ENCODE assay signal across 21 mouse cellular contexts in genomic region chr4:125700331-125700730, GRCm38 (mm10).
A peak's percentile ranks its signal among the peaks of the same experiment; 100 is the strongest.
DNase-seq lines count a peak whose midpoint lies in the region; ATAC-seq and TF ChIP-seq lines count a peak whose summit lies in the region.
"Had no signal": no experiment of that assay in that cellular context is flagged by ENCODE, and none has a peak within 500 bp of the region (broad histone marks: within the 10 kb centered on the region; RNA-seq: fewer than 3 reads in every experiment).

No protein-coding gene starts in this region.

- no peak overlapping the region for H3K4me3 ChIP-seq in hindbrain, postnatal 0 days (ENCODE audit: low read length)
- H3K4me3 ChIP-seq in hindbrain, embryonic 10.5 days: no peak overlapping the region
- no peak overlapping the region for H3K4me3 ChIP-seq in midbrain, postnatal 0 days (ENCODE audit: low read depth, low read length)
- H3K4me3 ChIP-seq in midbrain, embryonic 10.5 days: no peak overlapping the region
- H3K4me3 ChIP-seq: embryonic facial prominence, embryonic 12.5 days; erythroblast, embryonic 14.5 days; heart, embryonic 12.5 days; hindbrain, embryonic 13.5 days; megakaryocyte, embryonic 14.5 days had no signal

- H3K27me3 ChIP-seq in hindbrain, postnatal 0 days (ENCODE audit: insufficient read depth, low read length): no peaks in the 10 kb centered on the region
- peaks cover 51% of the 10 kb centered on the region for H3K27me3 ChIP-seq in hindbrain, embryonic 10.5 days (ENCODE audit: insufficient read depth, poor library complexity, severe bottlenecking)
- no peaks in the 10 kb centered on the region for H3K27me3 ChIP-seq in midbrain, postnatal 0 days (ENCODE audit: insufficient read depth, low read length)
- H3K27me3 ChIP-seq in midbrain, embryonic 10.5 days (ENCODE audit: low read depth, poor library complexity, severe bottlenecking): peaks cover 77% of the 10 kb centered on the region

- H3K4me2 ChIP-seq in hindbrain, postnatal 0 days (ENCODE audit: low read depth, low read length): no peak overlapping the region
- no peak overlapping the region for H3K4me2 ChIP-seq in midbrain, postnatal 0 days (ENCODE audit: low read depth, low read length, poor library complexity, severe bottlenecking)
- H3K4me2 ChIP-seq: embryonic facial prominence, embryonic 12.5 days; heart, embryonic 12.5 days; hindbrain, embryonic 13.5 days had no signal

- 0 out of 2 replicates have a peak, but pooled peaks cover 8% of the 10 kb centered on the region for H3K4me1 ChIP-seq in hindbrain, postnatal 0 days (ENCODE audit: insufficient read depth, low read length)
- H3K4me1 ChIP-seq in hindbrain, embryonic 10.5 days (replicated peaks): peaks cover 41% of the 10 kb centered on the region
- H3K4me1 ChIP-seq in midbrain, postnatal 0 days (ENCODE audit: insufficient read depth, low read length): peaks cover 12% of the 10 kb centered on the region; the same call in 1 of the 2 replicates
- peaks cover 34% of the 10 kb centered on the region for H3K4me1 ChIP-seq in midbrain, embryonic 10.5 days
- H3K4me1 ChIP-seq: megakaryocyte, embryonic 14.5 days had no signal

- no peak overlapping the region for H3K9ac ChIP-seq in hindbrain, postnatal 0 days (replicated peaks; ENCODE audit: low read length)
- no peak overlapping the region for H3K9ac ChIP-seq in midbrain, postnatal 0 days (replicated peaks; ENCODE audit: low read length, poor library complexity, severe bottlenecking)
- H3K9ac ChIP-seq: embryonic facial prominence, embryonic 12.5 days; heart, embryonic 12.5 days; hindbrain, embryonic 13.5 days; liver, postnatal 0 days had no signal

- TF ChIP-seq POLR2A in brain, embryonic 14.5 days (IDR thresholded peaks at IDR 0.05; ENCODE audit: borderline replicate concordance, extremely low read depth, insufficient read depth, insufficient read length, poor library complexity, severe bottlenecking): no peak

- ATAC-seq in hindbrain, postnatal 0 days: no peak
- ATAC-seq in midbrain, postnatal 0 days (ENCODE audit: low FRiP score): no peak
- ATAC-seq: intestine, embryonic 16.5 days; liver, postnatal 0 days had no signal

- H3K9me3 ChIP-seq in hindbrain, postnatal 0 days (ENCODE audit: low read length): no peaks in the 10 kb centered on the region
- H3K9me3 ChIP-seq in hindbrain, embryonic 10.5 days: no peaks in the 10 kb centered on the region
- no peaks in the 10 kb centered on the region for H3K9me3 ChIP-seq in midbrain, postnatal 0 days (ENCODE audit: low read length)
- H3K9me3 ChIP-seq in midbrain, embryonic 10.5 days (replicated peaks): no peaks in the 10 kb centered on the region
- H3K9me3 ChIP-seq: embryonic facial prominence, embryonic 12.5 days; heart, embryonic 12.5 days; hindbrain, embryonic 13.5 days; megakaryocyte, embryonic 14.5 days had no signal

- 32% methylated on average over 8 of the region's 8 CpGs for WGBS in hindbrain, postnatal 0 days
- WGBS in hindbrain, embryonic 10.5 days: 83% methylated on average over 8 of the region's 8 CpGs
- 56% methylated on average over 8 of the region's 8 CpGs for WGBS in midbrain, postnatal 0 days
- 83% methylated on average over 8 of the region's 8 CpGs for WGBS in midbrain, embryonic 10.5 days

- no peaks in the 10 kb centered on the region; the same call in 1 of the 2 replicates for H3K36me3 ChIP-seq in hindbrain, postnatal 0 days (ENCODE audit: insufficient read depth, low read length)
- H3K36me3 ChIP-seq in hindbrain, embryonic 10.5 days: no peaks in the 10 kb centered on the region; the same call in 1 of the 2 replicates
- no peaks in the 10 kb centered on the region for H3K36me3 ChIP-seq in midbrain, postnatal 0 days (ENCODE audit: insufficient read depth, low read length)
- no peaks in the 10 kb centered on the region for H3K36me3 ChIP-seq in midbrain, embryonic 10.5 days
- H3K36me3 ChIP-seq: embryonic facial prominence, embryonic 12.5 days; heart, embryonic 12.5 days had no signal

- peak; percentile 85 for DNase-seq in cerebellum, postnatal 10 days
- no peak for DNase-seq in cerebellum, adult 11-12 months
- DNase-seq in hindbrain, postnatal 0 days (ENCODE audit: low spot score): peak; percentile 66
- no peak for DNase-seq in hindbrain, embryonic 10.5 days (ENCODE audit: low spot score)
- peak; percentile 62 for DNase-seq in midbrain, postnatal 0 days (ENCODE audit: low spot score)
- no peak for DNase-seq in midbrain, embryonic 10.5 days (ENCODE audit: low spot score)
- peak; percentile 80 for DNase-seq in brain, embryonic 14.5 days (ENCODE audit: low read depth)
- no peak for DNase-seq in kidney, adult 18-20 months
- DNase-seq: B cell, adult 2 months; gastrocnemius, postnatal 10 days; heart, adult 11 months; heart, postnatal 14 days; liver, postnatal 0 days; retina, postnatal 1 day; thymus, postnatal 25 days had no signal

- no peak for TF ChIP-seq CTCF in hindbrain, postnatal 0 days (IDR thresholded peaks at IDR 0.05; ENCODE audit: low read depth)
- no peak for TF ChIP-seq CTCF in midbrain, postnatal 0 days (IDR thresholded peaks at IDR 0.05)
- TF ChIP-seq CTCF in brain, embryonic 14.5 days (IDR thresholded peaks at IDR 0.05; ENCODE audit: borderline replicate concordance, extremely low read depth, insufficient read depth, insufficient read length): no peak

- H3K27ac ChIP-seq in hindbrain, postnatal 0 days: 0 out of 2 replicates have a peak overlapping the region, but pooled peaks have one; percentile 4
- H3K27ac ChIP-seq in hindbrain, embryonic 10.5 days: no peak overlapping the region
- H3K27ac ChIP-seq in midbrain, postnatal 0 days (ENCODE audit: low read depth, low read length): no peak overlapping the region
- H3K27ac ChIP-seq in midbrain, embryonic 10.5 days (replicated peaks): no peak overlapping the region
- H3K27ac ChIP-seq: embryonic facial prominence, embryonic 12.5 days; hindbrain, embryonic 13.5 days had no signal

Comparison
In these comparisons a context has a peak if more than half of its experiments do, and no peak if none do; other contexts are left out.
1. DNase-seq: peak in cerebellum, postnatal 10 days (2 of 2), hindbrain, postnatal 0 days (single experiment), midbrain, postnatal 0 days (single experiment) and brain, embryonic 14.5 days (single experiment); none in cerebellum, adult 11-12 months (single experiment), hindbrain, embryonic 10.5 days (single experiment), midbrain, embryonic 10.5 days (single experiment) and kidney, adult 18-20 months (single experiment).